Mouse (Mus musculus) layer of hippocampus, adult 9-11 months (tissue): Measurements from ENCODE around the gene Tcte1.

Experiments used
- DNase-seq: peaks from one replicate; pipeline ENCODE4 v3.0.0; 2022

Tcte1 gene

DNA sequence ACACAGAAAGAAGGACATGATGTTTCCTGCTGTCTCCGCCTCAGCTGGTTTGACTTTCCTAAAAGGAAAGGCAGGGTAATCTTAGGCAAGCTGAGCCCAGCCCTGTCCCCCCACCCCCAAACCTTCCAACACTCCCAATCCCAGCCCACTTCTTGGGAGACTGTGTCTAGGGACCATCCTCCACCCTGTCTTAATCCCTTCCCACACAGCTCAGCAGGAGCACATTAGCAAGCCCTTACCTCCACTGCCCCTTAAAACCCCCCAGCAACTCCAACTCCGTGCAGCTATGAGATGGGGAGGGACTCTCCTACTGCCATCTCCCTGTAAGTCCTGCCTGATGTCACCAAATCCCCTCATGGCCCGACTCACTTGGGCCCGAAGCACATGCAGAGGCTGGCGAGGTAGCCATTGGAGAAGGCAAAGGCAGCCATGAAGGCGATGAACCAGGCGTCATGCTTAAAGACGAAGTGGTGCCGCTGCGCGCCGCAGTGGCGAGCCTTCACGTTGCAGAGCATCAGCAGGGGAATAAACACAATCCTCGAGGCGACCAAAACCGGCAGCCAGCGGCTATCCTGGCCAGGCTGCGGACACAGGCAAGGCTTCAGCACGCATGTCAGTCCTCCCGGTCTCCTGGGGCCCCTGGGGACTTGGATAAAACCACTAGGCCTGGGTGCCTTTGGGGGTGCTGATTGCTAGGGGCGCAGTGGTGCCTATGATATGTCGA is 62.7 kb downstream of the Tcte1 start:
- DNase-seq: no peak

- no peak for DNase-seq
These were observed 63.2 kb downstream of the Tcte1 start for GRCm38 (mm10) chr17:45586449-45586837.

GRCm38 (mm10) chr17:45588370-45588769 is 65.1 kb downstream of the Tcte1 start:
- no peak for DNase-seq

DNA sequence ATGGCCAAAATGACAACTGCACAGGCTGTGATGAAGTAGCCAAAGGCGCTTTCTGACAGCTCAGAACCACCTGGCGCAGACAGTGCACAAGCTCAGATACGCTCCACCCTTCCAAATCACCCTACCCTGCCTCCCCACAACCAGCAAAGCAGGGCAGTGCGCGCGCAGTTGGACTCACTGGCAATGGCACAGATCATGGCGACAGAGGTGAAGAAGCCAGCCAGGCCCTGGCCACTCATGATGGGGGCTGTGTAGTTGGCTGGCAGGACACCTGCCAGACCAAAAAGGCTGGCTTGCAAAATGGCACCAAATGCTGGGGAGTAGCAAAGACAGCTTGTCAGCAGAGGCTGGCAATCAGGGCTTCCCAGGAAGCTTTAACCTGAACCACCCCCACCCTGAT is 66.0 kb downstream of the Tcte1 start:
- DNase-seq: no peak

- DNase-seq: no peak
These were observed 66.6 kb downstream of the Tcte1 start for GRCm38 (mm10) chr17:45589844-45590243.

GRCm38 (mm10) chr17:45590410-45590809 is 67.2 kb downstream of the Tcte1 start:
- DNase-seq: no peak

GRCm38 (mm10) chr17:45591701-45592605 is 68.7 kb downstream of the Tcte1 start:
- DNase-seq: no peak
